Mouse (Mus musculus): ENCODE results near the gene Aqp11. TPM values are rescaled to one million over a fixed set of nuclear protein-coding genes. Genes with fewer than 3 reads are reported as not detected.

The Aqp11 gene
- polyA plus RNA-seq, 2 experiments: 2.2 to 4.2 TPM

DNA sequence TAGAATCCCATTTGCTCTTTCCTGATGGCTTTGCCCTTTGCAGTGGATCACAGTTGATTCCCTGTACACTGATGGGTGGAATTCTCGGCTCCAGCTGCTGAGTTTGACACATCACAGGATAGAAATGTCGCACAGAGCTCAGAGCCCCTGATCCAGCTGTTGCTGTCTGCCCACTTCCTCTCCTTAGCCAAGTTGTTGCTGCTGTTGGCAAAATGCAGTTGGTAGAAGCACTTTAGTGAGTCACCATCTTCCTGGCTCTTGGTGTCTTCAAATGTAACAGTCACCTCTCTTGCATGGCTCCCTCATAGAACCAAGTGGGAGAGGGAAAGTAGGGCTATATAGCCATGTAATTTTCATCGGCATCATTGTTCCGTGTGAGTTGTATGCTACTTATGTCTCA lies 39.1 kb upstream of the Aqp11 start:
- Histone ChIP-seq H3K4me3 (replicated peaks; ENCODE audit: low read length) (no peak overlapping the region), H3K9me3 (ENCODE audit: control insufficient read depth, low read length) (no peaks in the 10 kb centered on the region), H3K27me3 (ENCODE audit: control insufficient read depth, insufficient read depth, low read length) (no peaks in the 10 kb centered on the region), H3K9ac (ENCODE audit: low read depth, low read length, severe bottlenecking) (no peak overlapping the region), H3K4me1 (ENCODE audit: control insufficient read depth, insufficient read depth, low read length) (no peaks in the 10 kb centered on the region), H3K4me2 (replicated peaks; ENCODE audit: low read depth, low read length, severe bottlenecking) (no peak overlapping the region), H3K27ac (replicated peaks; ENCODE audit: low read depth, low read length) (no peak overlapping the region), H3K36me3 (ENCODE audit: control insufficient read depth, insufficient read depth, low read length) (no peaks in the 10 kb centered on the region)
- TF ChIP-seq POLR2A (IDR thresholded peaks at IDR 0.05; ENCODE audit: borderline replicate concordance, extremely low read depth, insufficient read depth, insufficient read length): no peak
- ATAC-seq (ENCODE audit: low FRiP score, low read depth) (no peak), DNase-seq (ENCODE audit: low spot score) (no peak)
- 89% methylated on average over 4 of the region's 4 CpGs for WGBS

DNA sequence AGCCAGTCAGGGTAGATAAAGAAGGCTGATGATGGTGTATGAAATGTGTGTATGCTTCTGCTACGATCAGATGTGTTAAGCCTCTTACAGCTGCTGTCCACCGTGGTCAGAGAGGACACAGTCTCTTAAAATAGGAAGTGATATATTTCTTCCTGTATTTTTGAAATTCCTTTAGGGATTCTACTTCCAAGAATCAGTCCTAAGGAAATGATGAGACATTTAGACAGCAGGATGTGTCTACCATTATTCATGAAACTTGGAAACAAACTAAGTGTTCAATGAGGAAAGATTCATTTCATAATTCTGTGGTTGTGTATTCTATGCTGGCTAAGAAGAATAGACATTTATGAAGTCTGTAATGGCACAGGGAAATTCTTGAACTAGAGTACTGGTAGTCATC lies 37.8 kb upstream of the Aqp11 start:
- Histone ChIP-seq H3K4me1 (ENCODE audit: control insufficient read depth, insufficient read depth, low read length) (no peaks in the 10 kb centered on the region), H3K36me3 (ENCODE audit: control insufficient read depth, insufficient read depth, low read length) (no peaks in the 10 kb centered on the region), H3K4me3 (replicated peaks; ENCODE audit: low read length) (no peak overlapping the region), H3K27me3 (ENCODE audit: control insufficient read depth, insufficient read depth, low read length) (no peaks in the 10 kb centered on the region), H3K9ac (ENCODE audit: low read depth, low read length, severe bottlenecking) (no peak overlapping the region), H3K4me2 (replicated peaks; ENCODE audit: low read depth, low read length, severe bottlenecking) (no peak overlapping the region), H3K9me3 (ENCODE audit: control insufficient read depth, low read length) (no peaks in the 10 kb centered on the region), H3K27ac (replicated peaks; ENCODE audit: low read depth, low read length) (no peak overlapping the region)
- DNase-seq (ENCODE audit: low spot score) (no peak), ATAC-seq (ENCODE audit: low FRiP score, low read depth) (no peak)
- WGBS: 73% methylated on average over 2 of the region's 2 CpGs
- no peak for TF ChIP-seq POLR2A (IDR thresholded peaks at IDR 0.05; ENCODE audit: borderline replicate concordance, extremely low read depth, insufficient read depth, insufficient read length)

DNA sequence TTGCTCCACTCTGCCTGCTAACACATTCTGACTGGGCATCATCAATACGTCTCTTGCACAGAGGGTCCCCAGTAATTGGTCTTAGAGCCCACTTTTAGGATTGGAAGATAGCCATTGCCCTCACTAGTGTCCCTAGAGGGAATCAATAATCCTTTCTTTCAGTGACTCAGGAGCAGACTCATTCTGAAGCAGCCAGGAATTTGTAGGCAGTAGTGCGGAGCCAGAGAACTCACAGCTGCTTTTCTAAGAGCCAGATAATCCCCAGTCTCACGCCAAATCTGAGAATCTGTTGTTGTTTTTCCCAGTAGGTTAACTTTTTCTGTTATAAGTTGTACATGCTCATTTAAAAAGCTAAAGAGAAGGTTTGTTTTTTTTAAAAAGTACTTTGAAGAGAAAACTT lies 37.3 kb upstream of the Aqp11 start:
- no peak for ATAC-seq (ENCODE audit: low FRiP score, low read depth)
- Histone ChIP-seq H3K4me1 (ENCODE audit: control insufficient read depth, insufficient read depth, low read length) (no peaks in the 10 kb centered on the region), H3K4me3 (replicated peaks; ENCODE audit: low read length) (no peak overlapping the region), H3K27ac (replicated peaks; ENCODE audit: low read depth, low read length) (no peak overlapping the region), H3K36me3 (ENCODE audit: control insufficient read depth, insufficient read depth, low read length) (no peaks in the 10 kb centered on the region), H3K4me2 (replicated peaks; ENCODE audit: low read depth, low read length, severe bottlenecking) (no peak overlapping the region), H3K27me3 (ENCODE audit: control insufficient read depth, insufficient read depth, low read length) (no peaks in the 10 kb centered on the region), H3K9ac (ENCODE audit: low read depth, low read length, severe bottlenecking) (no peak overlapping the region), H3K9me3 (ENCODE audit: control insufficient read depth, low read length) (no peaks in the 10 kb centered on the region)
- TF ChIP-seq POLR2A (IDR thresholded peaks at IDR 0.05; ENCODE audit: borderline replicate concordance, extremely low read depth, insufficient read depth, insufficient read length): no peak
- WGBS: 46% methylated on average over 3 of the region's 3 CpGs
- no peak for DNase-seq (ENCODE audit: low spot score)

DNA sequence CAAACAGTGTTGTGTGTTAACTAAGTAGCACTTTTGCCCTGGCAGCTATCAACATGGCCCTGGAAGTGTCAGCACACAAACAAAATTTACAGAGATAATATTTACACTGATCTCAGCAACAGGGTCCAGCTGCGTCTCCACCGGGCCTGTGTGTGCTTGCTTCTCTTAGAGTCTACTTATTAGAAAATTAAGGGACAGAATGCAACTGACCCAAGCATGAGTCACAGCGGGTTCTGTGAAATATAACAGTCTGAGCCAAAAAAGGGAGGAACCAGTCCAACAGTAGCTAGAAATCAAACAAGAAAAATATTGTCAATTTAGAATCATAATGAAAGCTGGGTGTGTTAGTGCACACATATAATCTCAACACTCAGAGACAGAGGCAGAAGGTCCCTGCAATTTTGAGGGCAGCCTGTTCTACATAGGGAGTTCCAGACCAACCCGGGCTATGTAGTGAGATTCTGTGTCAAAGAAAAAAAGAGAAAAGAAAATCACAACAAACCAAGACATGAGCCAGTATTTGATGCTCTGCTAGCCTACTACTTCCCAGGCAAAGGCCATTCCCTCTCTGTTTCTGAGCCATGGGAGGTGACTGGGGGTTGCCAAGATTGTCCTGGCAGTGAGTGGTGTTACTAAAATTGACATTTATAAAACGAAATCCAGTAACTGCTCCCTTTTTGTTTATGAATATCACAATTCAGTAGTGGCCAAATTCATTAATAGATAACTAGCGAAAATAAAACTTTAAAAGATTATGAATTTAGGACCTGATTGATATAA lies 32.9 kb upstream of the Aqp11 start:
- WGBS: 82% methylated on average over 6 of the region's 6 CpGs
- Histone ChIP-seq H3K27me3 (ENCODE audit: control insufficient read depth, insufficient read depth, low read length) (no peaks in the 10 kb centered on the region), H3K36me3 (ENCODE audit: control insufficient read depth, insufficient read depth, low read length) (no peaks in the 10 kb centered on the region), H3K9ac (ENCODE audit: low read depth, low read length, severe bottlenecking) (no peak overlapping the region), H3K4me2 (replicated peaks; ENCODE audit: low read depth, low read length, severe bottlenecking) (no peak overlapping the region), H3K4me1 (ENCODE audit: control insufficient read depth, insufficient read depth, low read length) (no peaks in the 10 kb centered on the region), H3K9me3 (ENCODE audit: control insufficient read depth, low read length) (no peaks in the 10 kb centered on the region), H3K27ac (replicated peaks; ENCODE audit: low read depth, low read length) (no peak overlapping the region), H3K4me3 (replicated peaks; ENCODE audit: low read length) (no peak overlapping the region)
- no peak for ATAC-seq (ENCODE audit: low FRiP score, low read depth)
- TF ChIP-seq POLR2A (IDR thresholded peaks at IDR 0.05; ENCODE audit: borderline replicate concordance, extremely low read depth, insufficient read depth, insufficient read length): no peak
- DNase-seq (ENCODE audit: low spot score): no peak

DNA sequence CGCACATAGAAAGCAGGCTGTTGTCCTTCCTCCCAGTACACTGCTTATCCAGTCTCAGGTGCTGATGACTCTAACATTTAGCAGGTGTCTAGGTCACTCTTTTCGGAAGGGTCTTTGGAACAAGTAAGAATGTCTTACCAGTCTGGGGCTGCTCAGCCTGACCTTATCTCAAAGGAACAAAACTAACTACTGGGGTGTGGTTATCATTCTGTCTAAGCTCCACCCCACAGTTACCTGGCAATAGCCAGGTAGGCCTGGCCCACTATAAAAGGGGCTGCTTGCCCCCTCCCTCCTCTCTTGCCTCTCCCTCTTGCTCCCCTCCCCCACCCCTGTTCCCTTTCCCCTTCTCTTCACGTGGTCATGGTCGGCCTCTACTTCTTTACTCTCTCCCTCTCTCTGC lies 30.9 kb upstream of the Aqp11 start:
- no peaks in the 10 kb centered on the region for H3K36me3 ChIP-seq (ENCODE audit: control insufficient read depth, insufficient read depth, low read length)
- no peak for DNase-seq (ENCODE audit: low spot score)
- no peak for ATAC-seq (ENCODE audit: low FRiP score, low read depth)
- no peak overlapping the region for H3K4me2 ChIP-seq (replicated peaks; ENCODE audit: low read depth, low read length, severe bottlenecking)
- no peak overlapping the region for H3K9ac ChIP-seq (ENCODE audit: low read depth, low read length, severe bottlenecking)
- no peak overlapping the region for H3K4me3 ChIP-seq (replicated peaks; ENCODE audit: low read length)
- H3K27me3 ChIP-seq (ENCODE audit: control insufficient read depth, insufficient read depth, low read length): no peaks in the 10 kb centered on the region
- no peak overlapping the region for H3K27ac ChIP-seq (replicated peaks; ENCODE audit: low read depth, low read length)
- 77% methylated on average over 4 of the region's 4 CpGs for WGBS
- H3K4me1 ChIP-seq (ENCODE audit: control insufficient read depth, insufficient read depth, low read length): no peaks in the 10 kb centered on the region
- no peaks in the 10 kb centered on the region for H3K9me3 ChIP-seq (ENCODE audit: control insufficient read depth, low read length)
- TF ChIP-seq POLR2A (IDR thresholded peaks at IDR 0.05; ENCODE audit: borderline replicate concordance, extremely low read depth, insufficient read depth, insufficient read length): no peak

All from limb, embryonic 14.5 days (tissue).